Mouse (Mus musculus): ENCODE results near the gene Tcp10b. TPM values are rescaled to one million over a fixed set of nuclear protein-coding genes. Genes with fewer than 3 reads are reported as not detected.
"Not testable (repeated sequence)": the region's sequence is repeated elsewhere in the genome, so short reads cannot be mapped to it uniquely, and the experiment has no call there.

Gene Tcp10b
- polyA plus RNA-seq, 1 experiment from 2014 or later, result not detected

GRCm38 (mm10) chr17:13106563-13106962 is 45.7 kb downstream of the Tcp10b start:
- not testable (repeated sequence) for ATAC-seq (ENCODE audit: insufficient number of reproducible peaks, low FRiP score)

GRCm38 (mm10) chr17:13112504-13113291 is 51.8 kb downstream of the Tcp10b start:
- 53% methylated on average over 3 of the region's 9 CpGs for WGBS
- not testable (repeated sequence) for H3K4me3 ChIP-seq; H3K27me3 ChIP-seq (replicated peaks); ATAC-seq (ENCODE audit: insufficient number of reproducible peaks, low FRiP score); H3K27ac ChIP-seq (ENCODE audit: poor library complexity, severe bottlenecking); H3K36me3 ChIP-seq; H3K9me3 ChIP-seq (replicated peaks); H3K4me1 ChIP-seq (replicated peaks); H3K9ac ChIP-seq; H3K4me2 ChIP-seq

More at GRCm38 (mm10) chr17:13106563-13106962, 45.7 kb downstream of the Tcp10b start:
- H3K27me3 ChIP-seq (replicated peaks); H3K4me1 ChIP-seq (replicated peaks); H3K9me3 ChIP-seq (replicated peaks); H3K36me3 ChIP-seq; H3K4me3 ChIP-seq; H3K27ac ChIP-seq (ENCODE audit: poor library complexity, severe bottlenecking); H3K9ac ChIP-seq; H3K4me2 ChIP-seq: not testable (repeated sequence)
- WGBS, result 74% methylated on average over 5 of the region's 5 CpGs

DNA sequence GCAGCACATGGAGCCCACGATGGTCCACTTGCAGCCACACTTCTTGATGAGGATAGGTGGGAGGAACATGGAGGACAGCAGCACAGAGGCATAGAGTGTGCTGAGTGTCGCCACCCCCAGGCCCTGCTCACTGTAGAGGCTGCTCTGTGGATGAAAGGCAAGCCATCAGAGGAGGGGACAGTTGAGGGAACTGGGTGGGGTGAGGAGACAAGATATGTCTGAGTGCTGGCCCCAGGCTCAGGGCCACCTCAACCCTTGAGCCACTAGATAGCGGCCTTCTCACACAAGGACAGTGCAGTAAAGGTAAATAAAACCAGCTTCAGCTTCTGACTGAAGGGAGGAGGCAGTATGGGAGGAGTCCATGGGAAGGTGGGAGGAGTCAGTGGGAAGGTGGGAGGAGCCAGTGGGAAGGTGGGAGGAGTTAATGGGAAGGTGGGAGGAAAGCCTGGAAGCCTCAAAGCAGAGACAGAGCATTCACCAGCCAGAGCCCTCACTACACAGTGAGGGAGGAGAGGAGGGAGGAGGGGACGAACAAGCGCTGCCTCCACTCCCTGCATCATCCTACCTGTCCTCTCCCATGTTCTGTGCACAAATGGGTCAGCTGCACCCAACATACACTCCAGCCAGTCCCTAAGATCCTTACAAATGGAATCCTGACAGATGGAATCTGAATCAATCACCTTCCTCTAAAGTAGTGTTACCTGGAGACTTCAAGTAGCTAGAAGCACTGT is 62.6 kb downstream of the Tcp10b start:
- H3K27ac ChIP-seq (ENCODE audit: poor library complexity, severe bottlenecking); H3K9ac ChIP-seq; H3K27me3 ChIP-seq (replicated peaks); H3K4me2 ChIP-seq; H3K4me3 ChIP-seq; H3K4me1 ChIP-seq (replicated peaks); H3K36me3 ChIP-seq; H3K9me3 ChIP-seq (replicated peaks): not testable (repeated sequence)
- WGBS, result 69% methylated on average over 2 of the region's 5 CpGs
- ATAC-seq (ENCODE audit: insufficient number of reproducible peaks, low FRiP score), result peak; percentile 62

DNA sequence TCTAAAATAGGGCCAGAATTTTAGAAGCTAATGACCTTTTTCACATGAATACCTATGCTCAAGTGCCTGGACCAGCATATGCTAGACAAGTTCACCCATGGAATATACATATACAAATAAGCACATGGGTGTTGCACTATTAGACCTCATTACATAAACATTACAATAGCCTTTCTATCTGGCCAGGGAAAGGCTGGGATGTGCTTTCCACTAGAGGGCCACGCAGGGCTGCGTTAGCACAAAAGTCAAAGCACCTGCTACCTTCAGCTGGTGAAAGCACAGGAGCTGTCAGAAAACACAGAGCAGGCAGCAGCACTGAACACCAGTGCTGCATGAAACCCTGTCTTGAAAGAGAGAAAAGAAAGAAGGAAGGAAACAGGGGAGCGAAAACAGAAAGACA is 63.3 kb downstream of the Tcp10b start:
- H3K27ac ChIP-seq (ENCODE audit: poor library complexity, severe bottlenecking); H3K4me2 ChIP-seq; ATAC-seq (ENCODE audit: insufficient number of reproducible peaks, low FRiP score); H3K4me3 ChIP-seq; H3K36me3 ChIP-seq; H3K9ac ChIP-seq; H3K4me1 ChIP-seq (replicated peaks); H3K9me3 ChIP-seq (replicated peaks); H3K27me3 ChIP-seq (replicated peaks): not testable (repeated sequence)
- 34% methylated on average over 2 of the region's 3 CpGs for WGBS

DNA sequence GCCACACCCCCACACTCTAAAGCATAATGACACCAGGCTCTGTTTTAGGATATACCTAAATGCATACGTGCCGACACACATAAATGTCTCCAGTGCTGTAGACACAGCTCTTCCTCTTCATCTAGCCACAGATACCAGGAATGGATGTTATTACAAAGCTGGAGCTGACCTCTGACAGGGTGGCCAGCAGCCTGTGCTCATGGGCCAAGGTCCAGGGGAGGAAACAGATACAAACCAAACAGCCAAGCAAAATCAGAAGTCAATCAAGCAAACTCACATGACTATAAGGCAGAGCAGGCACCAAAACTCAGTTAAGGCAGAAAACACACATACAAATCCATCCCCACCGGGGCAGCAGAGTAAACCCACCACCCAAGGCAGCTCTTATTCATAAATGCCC is 68.4 kb downstream of the Tcp10b start:
- not testable (repeated sequence) for H3K4me2 ChIP-seq; H3K36me3 ChIP-seq; H3K27me3 ChIP-seq (replicated peaks); ATAC-seq (ENCODE audit: insufficient number of reproducible peaks, low FRiP score); H3K4me3 ChIP-seq; H3K9ac ChIP-seq; H3K9me3 ChIP-seq (replicated peaks); H3K27ac ChIP-seq (ENCODE audit: poor library complexity, severe bottlenecking); H3K4me1 ChIP-seq (replicated peaks)
- WGBS, result no CpG with 5 or more reads among the region's 3 CpGs

DNA sequence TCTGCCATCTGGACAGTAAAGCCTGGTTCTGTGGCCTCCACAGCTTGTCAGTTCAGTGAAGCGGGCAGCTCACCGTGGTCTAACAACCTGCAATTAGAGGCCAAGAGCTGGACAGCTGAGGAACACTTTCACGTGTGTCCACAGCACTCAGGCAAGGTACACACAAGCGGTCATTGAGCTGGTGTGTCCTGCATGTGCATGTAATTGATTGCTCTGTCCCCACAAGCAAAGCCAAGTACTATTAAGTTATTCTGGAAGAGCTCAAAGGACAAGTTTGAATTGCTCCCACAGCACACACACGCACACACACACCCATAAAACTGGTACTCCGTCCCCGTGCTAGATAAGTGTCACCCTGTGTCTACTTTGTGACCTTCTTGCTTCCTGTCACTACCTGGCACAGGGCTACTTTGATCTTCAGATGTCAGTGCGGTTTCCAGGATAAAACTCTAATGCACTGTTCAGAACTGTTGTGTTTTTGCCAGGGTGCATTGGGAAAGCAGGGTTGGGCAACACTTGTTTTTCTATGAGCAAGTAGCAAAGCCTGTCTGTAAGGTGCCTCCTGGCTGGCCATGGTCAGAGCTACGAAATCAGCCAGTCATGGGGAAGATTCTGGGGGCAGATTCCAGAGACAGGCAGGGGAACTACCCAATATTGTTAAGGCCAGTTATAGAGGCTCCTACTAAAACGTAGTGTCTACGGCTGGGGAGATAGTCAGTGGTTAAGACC is 69.0 kb downstream of the Tcp10b start:
- H3K4me1 ChIP-seq (replicated peaks); ATAC-seq (ENCODE audit: insufficient number of reproducible peaks, low FRiP score); H3K4me3 ChIP-seq; H3K4me2 ChIP-seq; H3K27ac ChIP-seq (ENCODE audit: poor library complexity, severe bottlenecking); H3K9ac ChIP-seq; H3K27me3 ChIP-seq (replicated peaks); H3K36me3 ChIP-seq; H3K9me3 ChIP-seq (replicated peaks): not testable (repeated sequence)
- 79% methylated on average over 9 of the region's 11 CpGs for WGBS

DNA sequence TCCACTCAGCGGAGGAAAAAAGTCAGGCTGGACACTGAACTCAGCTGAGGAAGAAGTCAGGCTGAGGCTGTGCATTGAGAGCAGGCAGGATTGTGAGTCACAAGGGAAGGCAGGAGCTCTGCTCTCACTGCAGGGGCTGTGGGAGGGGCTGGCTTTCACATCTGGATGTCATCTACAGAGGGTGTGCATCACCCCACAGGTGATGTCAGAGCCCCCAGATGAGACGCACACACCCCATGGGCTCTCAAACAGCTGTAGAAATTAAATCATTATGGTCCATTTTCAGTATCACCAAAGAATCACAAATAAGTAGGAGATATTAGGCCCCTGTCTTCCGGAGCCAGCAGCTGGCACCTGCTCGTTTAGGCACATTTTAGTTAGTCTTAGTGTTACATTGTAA is 70.8 kb downstream of the Tcp10b start, which contains the start of gene Unc93a:
Gene Unc93a, minus strand, starts transcription at position 101 of the 400 bp plus-strand sequence.
- not testable (repeated sequence) for H3K4me2 ChIP-seq; H3K27ac ChIP-seq (ENCODE audit: poor library complexity, severe bottlenecking); H3K4me3 ChIP-seq; H3K27me3 ChIP-seq (replicated peaks); H3K9me3 ChIP-seq (replicated peaks); H3K4me1 ChIP-seq (replicated peaks); H3K9ac ChIP-seq; H3K36me3 ChIP-seq; ATAC-seq (ENCODE audit: insufficient number of reproducible peaks, low FRiP score)
- WGBS, result 79% methylated on average over 3 of the region's 4 CpGs

Other genes starting within 250 kb of the Tcp10b start
- 0.39 and 1.1 TPM in 2 replicates for gene Mas1, start 193.0 kb upstream of the Tcp10b start, polyA plus RNA-seq (2016; fragmentation: Nextera tagmentation; extraction: Ambion mirVana)
- gene Mrgprh, start 185.1 kb upstream of the Tcp10b start, polyA plus RNA-seq (2016; fragmentation: Nextera tagmentation; extraction: Ambion mirVana), result not detected in 2 replicates
- 0.51 and 1.1 TPM in 2 replicates for gene Pnldc1, start 150.9 kb upstream of the Tcp10b start, polyA plus RNA-seq (2016; fragmentation: Nextera tagmentation; extraction: Ambion mirVana)
- 410 and 430 TPM in 2 replicates for gene Tcp1, start 145.4 kb upstream of the Tcp10b start, polyA plus RNA-seq (2016; fragmentation: Nextera tagmentation; extraction: Ambion mirVana)
- gene Mrpl18, start 144.8 kb upstream of the Tcp10b start, polyA plus RNA-seq (2016; fragmentation: Nextera tagmentation; extraction: Ambion mirVana), result 181 and 187 TPM in 2 replicates
- gene Acat3, start 120.5 kb upstream of the Tcp10b start, polyA plus RNA-seq (2016; fragmentation: Nextera tagmentation; extraction: Ambion mirVana), result 0.57 and 0.61 TPM in 2 replicates
- 53.6 and 57.2 TPM in 2 replicates for gene Acat2, start 100.4 kb upstream of the Tcp10b start, polyA plus RNA-seq (2016; fragmentation: Nextera tagmentation; extraction: Ambion mirVana)
- 71.4 and 74.4 TPM in 2 replicates for gene Wtap, start 66.9 kb upstream of the Tcp10b start, polyA plus RNA-seq (2016; fragmentation: Nextera tagmentation; extraction: Ambion mirVana)
- gene Sod2, start 54.3 kb upstream of the Tcp10b start, polyA plus RNA-seq (2016; fragmentation: Nextera tagmentation; extraction: Ambion mirVana), result 319 and 325 TPM in 2 replicates
- gene Gpr31b, start 8.8 kb upstream of the Tcp10b start, polyA plus RNA-seq (2016; fragmentation: Nextera tagmentation; extraction: Ambion mirVana), result 0.14 TPM in 1 of 2 replicates, not detected in the other
- gene Unc93a, start 70.7 kb downstream of the Tcp10b start, polyA plus RNA-seq (2016; fragmentation: Nextera tagmentation; extraction: Ambion mirVana), result not detected in 2 replicates
- not detected in 2 replicates for gene Smok2a, start 160.1 kb downstream of the Tcp10b start, polyA plus RNA-seq (2016; fragmentation: Nextera tagmentation; extraction: Ambion mirVana)
- not detected in 2 replicates for gene Smok2b, start 169.2 kb downstream of the Tcp10b start, polyA plus RNA-seq (2016; fragmentation: Nextera tagmentation; extraction: Ambion mirVana)